Mouse (Mus musculus): ENCODE results near the gene Lsm7.

Gene Lsm7

GRCm38 (mm10) chr10:80874035-80874434, 19.0 kb upstream of the Lsm7 start:
- DNase-seq, result no peak

DNA sequence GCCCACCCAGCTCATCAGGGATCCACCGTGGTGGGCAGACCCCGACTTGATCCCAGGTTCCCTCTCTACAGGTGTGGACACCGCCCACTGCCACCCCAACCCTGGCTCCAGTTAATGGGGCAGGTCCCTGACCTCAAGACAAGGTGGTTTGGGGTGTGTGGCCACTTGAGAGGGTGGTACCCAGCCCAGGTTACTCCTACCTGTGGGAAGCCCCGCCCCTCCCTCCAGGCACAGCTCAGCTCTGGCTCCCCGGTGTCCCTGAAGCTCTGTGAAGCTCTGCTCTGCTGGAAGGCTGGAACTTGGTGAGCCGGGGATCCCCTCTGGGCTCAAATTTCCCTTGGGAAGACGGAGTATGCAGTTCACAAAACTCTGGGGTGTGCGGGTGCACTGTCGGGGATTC, 16.6 kb upstream of the Lsm7 start, which contains the start of gene Tmprss9:
TSS of gene Tmprss9 (plus strand) at position 268 of the 400 bp plus-strand sequence.
- DNase-seq, result no peak

GRCm38 (mm10) chr10:80870993-80871392, 16.0 kb upstream of the Lsm7 start:
- no peak for DNase-seq

DNA sequence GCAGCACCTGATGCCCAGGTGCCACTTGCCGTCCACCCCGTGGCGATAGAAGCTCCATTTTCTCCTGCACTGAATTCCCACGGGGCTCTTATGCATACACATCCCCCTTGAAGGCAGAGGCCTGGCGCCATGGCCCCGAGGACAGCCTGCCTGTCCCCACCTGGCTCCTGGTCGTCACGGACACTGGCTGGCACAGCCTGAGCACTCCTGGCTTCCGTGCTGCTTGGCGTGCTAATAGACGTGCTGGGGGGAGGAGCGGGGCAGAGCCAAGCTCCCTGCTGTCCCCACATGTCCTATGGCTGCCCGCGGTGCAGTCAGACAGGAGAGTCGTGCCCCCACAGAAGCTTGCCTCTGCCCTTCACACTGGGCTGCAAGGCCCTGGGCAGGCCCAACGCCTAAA, 9.4 kb upstream of the Lsm7 start:
- DNase-seq, result no peak

DNA sequence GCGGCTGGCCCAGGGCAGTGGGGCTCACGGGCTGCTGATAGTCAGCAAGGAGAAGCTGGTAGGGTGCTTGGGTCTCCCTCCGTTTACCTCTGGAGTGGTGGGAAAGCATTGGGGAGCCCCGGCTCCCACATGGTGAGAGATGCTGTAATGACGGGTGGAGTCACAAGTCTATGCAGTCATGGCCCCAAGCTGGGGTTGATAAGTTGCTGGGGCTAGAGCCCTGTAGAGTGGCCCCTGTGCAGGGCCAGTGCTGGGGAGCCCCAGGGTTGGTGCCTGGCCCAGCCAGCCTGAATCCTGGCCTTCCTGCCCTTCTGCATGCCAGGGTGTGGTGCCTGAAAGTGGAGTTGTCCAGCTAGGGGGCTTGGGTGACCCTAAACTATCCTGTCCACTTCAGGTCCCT, 7.3 kb upstream of the Lsm7 start:
- no peak for DNase-seq

GRCm38 (mm10) chr10:80858350-80858935, 3.4 kb upstream of the Lsm7 start:
- no peak for DNase-seq

GRCm38 (mm10) chr10:80857848-80858247, 2.8 kb upstream of the Lsm7 start:
- DNase-seq, result no peak

DNA sequence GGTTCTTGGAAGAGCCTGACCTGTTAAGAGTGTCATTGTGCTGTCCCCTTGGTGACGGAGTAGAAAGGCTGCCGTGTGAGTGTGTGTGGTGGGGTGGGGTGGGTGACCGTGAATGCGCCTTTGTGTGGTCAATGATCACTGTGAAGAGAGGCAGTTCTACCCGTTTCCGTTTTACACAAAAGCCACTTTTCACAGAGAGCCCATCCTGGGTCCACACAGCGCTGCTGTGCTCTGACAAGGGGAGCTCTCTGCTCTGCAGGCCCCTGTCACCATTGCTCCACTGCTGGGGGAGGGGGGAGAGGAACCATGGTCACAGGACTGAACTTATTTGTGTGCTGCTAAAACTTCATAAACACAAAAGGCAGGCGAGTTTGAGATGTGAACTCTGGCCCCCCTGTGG, 2.4 kb upstream of the Lsm7 start:
- no peak for DNase-seq

- DNase-seq, result no peak
Measured at GRCm38 (mm10) chr10:80856908-80857307, 1.9 kb upstream of the Lsm7 start.

DNA sequence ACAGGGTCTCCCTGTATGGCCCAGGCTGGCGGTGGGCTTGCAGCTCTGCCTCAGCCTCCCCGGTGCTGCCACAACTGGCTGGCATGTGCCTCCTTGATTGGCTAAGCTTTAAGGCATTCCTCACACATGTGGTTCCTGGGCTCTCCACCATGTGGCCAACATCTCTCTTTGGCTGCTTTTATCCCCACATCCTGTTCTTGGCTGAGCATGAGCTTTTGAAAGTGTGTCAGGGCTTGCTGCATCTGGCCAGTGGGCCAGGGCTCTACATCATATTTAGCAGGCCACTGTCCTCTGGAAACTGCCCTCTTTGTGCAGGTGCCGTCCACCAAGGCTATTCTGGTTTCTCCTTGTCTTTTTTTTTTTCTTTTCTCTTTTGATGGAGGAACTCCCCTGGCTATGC, 1.3 kb upstream of the Lsm7 start:
- DNase-seq, result peak; percentile 20

- no peak for DNase-seq
Measured at GRCm38 (mm10) chr10:80855749-80856073, 702 bp upstream of the Lsm7 start.

DNA sequence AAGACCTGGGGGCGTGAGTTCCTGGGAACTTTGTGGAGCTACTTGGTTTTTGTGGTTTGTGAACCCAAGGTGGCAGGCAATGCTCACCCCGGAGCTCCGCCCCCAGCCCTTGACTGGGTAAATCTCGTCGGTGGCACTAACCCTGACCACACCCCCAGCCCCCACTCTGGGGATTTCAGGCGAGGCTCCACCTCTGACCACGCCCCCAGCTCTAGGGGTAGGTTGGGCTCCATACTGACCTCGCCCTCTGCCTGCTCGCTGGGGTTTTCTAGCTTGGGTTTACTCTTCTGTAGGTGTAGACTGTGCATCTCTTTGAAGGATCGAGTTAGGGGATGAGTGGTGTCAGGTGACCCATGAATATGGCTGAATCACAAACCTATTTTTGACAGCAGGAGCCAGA, 6.4 kb downstream of the Lsm7 start:
- peak; percentile 82 for DNase-seq

DNA sequence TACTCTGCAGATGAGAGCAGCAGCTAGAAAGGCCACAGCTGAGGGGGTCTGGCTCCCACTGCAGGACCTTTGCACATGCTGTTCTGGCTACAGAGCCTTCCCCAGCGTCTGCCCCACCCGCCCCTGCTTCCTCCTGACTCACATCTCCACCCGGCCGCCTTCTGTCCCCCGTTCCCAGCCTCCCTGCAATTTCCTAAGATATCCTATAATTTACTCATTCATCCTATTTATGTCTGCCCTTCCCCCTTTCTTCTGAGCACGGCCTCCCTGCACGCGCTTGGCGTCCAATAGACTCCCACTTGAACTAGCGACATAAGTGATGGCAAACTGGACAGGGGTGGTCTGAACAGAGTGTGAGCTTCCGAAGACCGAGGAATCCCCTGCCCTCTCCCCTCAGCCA, 9.3 kb downstream of the Lsm7 start:
- DNase-seq, result no peak

DNA sequence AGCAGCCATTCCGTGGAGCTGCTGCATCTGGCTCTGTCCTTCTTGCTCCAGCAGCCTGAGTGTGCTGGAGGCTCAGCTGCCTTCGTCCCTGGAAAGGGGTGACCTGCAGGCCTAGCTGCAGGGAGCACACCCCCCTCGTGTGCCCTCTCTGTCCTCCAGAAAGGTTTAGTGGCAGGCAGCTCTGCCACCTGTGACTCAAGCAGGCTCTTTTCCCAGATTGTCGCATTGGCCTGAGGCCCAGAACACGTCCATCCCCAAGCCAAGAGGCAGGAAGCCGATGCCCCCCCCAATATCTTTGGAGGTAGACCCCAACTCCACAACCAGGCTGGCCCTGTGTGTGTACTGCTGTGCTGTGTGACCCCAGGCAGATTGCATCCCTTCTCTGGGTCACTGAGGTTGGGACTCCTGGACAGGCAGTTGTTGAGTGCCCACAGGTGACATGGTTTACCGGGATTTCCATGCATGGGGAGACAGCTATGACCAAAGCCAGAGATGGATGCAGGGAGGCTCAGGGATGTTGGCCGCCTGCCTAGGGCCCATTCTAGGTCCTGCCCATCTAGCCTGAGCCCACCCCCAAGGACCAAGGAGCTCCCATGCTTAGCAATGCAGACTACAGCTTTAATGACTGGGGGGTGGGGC, 9.8 kb downstream of the Lsm7 start:
- DNase-seq, result no peak

DNA sequence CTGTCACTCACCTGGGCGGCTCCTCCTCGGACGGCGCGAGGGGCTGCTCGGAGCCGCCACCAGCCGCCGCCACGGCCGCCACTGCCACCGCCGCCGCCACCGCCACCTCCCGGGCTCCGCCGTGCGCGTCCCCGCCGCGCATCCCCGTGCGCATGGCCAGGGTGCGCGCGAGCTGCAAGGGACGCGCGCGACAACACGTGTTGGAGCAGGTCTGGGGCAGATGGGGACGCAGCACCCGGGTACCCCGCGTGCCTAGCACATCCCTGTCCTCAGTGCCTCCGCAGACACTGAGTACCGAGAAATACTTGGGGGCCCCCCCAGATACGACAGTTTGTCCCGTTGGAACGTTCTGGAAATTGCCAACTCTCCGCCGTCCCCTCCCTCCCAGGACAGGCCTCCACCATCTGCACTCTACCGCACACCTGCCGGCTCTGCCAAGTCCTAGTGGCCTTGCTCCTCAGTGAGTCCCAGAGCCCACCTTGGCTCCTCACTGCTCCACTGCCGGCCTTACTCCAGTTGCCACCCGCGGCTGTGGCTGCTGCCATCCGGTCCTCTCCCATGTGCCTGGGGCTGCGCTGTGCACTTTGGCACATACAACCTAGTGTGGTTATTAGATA, 11.0 kb downstream of the Lsm7 start, which contains the start of gene Lingo3:
TSS of gene Lingo3 (minus strand) at position 109 of the 617 bp plus-strand sequence.
- DNase-seq, result no peak

- no peak for DNase-seq
Measured at GRCm38 (mm10) chr10:80843087-80843930, 11.7 kb downstream of the Lsm7 start.

- DNase-seq, result no peak
Measured at GRCm38 (mm10) chr10:80842334-80842733, 12.7 kb downstream of the Lsm7 start.

GRCm38 (mm10) chr10:80841685-80842084, 13.3 kb downstream of the Lsm7 start:
- no peak for DNase-seq

DNA sequence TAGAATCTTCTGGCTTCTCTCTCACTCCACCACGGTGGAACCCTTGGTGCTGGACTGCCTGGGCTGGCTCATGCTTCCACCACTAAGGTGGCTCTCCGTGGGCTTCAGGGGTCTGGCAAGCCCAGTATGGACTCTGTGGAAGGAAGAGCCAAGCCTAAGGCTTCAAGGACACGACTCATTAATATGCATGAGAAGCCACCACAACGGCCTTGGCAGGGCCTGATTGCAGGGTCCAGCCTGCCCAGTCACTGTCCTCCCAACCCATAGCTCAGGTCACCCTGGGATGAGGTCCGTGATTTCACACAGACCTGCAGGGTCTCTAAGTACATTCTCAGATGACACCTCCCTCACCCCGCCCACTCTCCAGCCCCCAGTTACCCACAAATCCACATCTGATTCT, 15.2 kb downstream of the Lsm7 start:
- no peak for DNase-seq

GRCm38 (mm10) chr10:80838346-80838912, 16.6 kb downstream of the Lsm7 start:
- DNase-seq, result no peak

- DNase-seq, result no peak
Measured at GRCm38 (mm10) chr10:80837827-80838226, 17.2 kb downstream of the Lsm7 start.

- no peak for DNase-seq
Measured at GRCm38 (mm10) chr10:80836949-80837379, 18.0 kb downstream of the Lsm7 start.

DNA sequence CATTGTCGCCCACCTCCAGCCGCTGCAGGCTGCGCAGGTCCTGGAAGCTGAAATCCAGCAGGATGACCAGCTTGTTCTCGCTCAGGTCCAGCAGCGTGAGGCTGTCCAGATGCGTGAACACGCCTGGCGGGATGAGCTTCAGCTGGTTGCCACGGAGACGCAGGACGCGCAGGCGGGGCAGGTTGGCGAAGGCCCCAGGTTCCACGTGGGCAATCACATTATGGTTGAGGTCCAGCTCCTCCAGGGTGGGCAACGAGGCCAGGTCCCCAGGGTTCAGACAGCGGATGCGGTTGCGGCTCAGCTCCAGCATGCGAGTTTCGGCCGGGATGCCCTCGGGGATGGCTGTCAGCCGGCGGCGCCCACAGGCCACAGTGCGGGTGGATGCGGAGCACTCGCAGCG, 19.4 kb downstream of the Lsm7 start:
- no peak for DNase-seq
